Mouse (Mus musculus): Measurements from ENCODE around the gene Apoa4. TPM values are rescaled to one million over a fixed set of nuclear protein-coding genes. Genes with fewer than 3 reads are reported as not detected.

Apoa4 gene
- total RNA-seq, 2 experiments from 2014 or later: 0.17 TPM; not detected in 1

DNA sequence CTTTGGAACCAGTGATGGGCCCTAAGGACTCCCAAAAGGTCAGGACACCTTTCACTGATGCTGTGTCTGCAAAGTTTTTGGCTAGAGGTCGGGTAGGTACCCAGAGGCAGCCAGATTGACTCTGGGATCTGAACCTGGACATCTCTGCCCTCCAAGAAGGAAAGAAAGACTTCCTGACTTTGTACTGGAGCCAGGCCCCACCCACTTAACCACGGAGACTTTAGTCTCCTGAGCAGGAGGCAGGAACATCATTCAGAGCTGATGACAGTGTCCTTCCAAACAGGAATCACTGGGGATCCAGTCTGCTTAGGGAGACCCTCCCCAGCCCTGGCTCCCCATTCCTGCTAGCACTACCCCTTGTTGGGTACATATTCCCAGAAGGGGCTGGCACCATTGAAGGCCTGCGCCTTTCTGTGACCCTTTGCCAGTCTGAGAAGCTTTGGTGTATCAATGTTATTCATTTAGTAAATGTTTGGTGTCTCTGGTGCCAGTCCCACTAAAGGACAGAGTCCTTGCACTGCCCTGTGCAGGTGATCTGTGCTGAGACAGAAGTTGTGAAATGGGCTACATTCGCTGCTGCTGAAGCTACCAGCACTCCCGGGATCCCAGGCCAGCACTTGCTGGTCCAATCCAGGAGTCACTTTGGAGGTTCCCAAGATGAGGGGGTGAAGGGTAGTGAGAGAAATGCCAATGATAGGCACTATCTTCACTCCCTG is 15.4 kb upstream of the Apoa4 start:
- DNase-seq (ENCODE audit: low spot score in 2 of 2): no peak

DNA sequence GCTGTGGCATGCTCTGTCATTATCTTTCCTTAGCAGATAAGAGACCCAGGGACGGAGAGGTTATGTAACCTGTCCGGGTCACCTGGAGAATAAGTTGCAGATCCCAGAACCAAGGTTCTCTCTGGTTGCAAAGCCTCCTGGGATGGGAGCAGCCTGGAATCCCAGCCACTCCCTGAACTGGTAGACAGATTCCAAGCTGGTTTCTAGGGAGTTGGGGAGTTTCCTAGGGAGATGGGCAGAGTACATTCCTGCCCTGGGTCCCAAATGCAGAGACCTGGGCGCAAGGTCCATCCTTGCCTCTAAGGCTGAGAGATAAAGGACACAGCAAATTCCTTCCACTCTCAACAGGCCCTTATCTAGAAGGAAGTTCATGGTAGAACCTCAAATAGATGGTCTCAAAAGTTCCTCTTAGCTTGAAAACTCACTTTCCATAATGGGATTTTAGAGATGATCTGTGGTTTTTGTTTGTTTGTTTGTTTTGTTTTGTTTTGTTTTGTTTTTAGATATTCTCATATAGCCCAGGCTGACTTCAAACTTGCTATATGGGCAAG is 13.4 kb upstream of the Apoa4 start:
- no peak for DNase-seq (ENCODE audit: low spot score in 2 of 2)

- DNase-seq (ENCODE audit: low spot score in 2 of 2): no peak
Measured at GRCm38 (mm10) chr9:46228491-46228890, 12.0 kb upstream of the Apoa4 start, which contains the start of gene Apoa1. Gene Apoa1 (plus strand): TSS chr9:46228580.

DNA sequence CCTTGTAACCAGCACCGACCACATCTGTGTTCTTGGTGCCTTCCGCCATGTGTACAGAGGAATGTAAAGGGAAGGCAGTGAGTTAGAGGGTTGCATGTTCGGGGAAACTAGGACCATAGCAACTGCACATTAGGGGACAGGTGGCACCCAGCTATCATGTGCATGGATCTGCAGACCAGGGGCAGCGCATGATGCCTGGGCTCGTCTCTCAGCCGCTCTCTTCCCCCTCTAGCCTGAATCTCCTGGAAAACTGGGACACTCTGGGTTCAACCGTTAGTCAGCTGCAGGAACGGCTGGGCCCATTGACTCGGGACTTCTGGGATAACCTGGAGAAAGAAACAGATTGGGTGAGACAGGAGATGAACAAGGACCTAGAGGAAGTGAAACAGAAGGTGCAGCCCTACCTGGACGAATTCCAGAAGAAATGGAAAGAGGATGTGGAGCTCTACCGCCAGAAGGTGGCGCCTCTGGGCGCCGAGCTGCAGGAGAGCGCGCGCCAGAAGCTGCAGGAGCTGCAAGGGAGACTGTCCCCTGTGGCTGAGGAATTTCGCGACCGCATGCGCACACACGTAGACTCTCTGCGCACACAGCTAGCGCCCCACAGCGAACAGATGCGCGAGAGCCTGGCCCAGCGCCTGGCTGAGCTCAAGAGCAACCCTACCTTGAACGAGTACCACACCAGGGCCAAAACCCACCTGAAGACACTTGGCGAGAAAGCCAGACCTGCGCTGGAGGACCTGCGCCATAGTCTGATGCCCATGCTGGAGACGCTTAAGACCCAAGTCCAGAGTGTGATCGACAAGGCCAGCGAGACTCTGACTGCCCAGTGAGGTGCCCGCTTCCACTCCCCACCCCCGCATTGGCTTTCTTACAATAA is 10.7 kb upstream of the Apoa4 start:
- DNase-seq (ENCODE audit: low spot score in 2 of 2): peak; percentile 74 to 75

- DNase-seq (ENCODE audit: low spot score in 2 of 2): no peak
Measured at GRCm38 (mm10) chr9:46230450-46230975, 10.0 kb upstream of the Apoa4 start.

- no peak for DNase-seq (ENCODE audit: low spot score in 2 of 2)
Measured at GRCm38 (mm10) chr9:46235196-46235595, 5.3 kb upstream of the Apoa4 start.

- no peak for DNase-seq (ENCODE audit: low spot score in 2 of 2)
Measured at GRCm38 (mm10) chr9:46235596-46235648, 5.1 kb upstream of the Apoa4 start, which contains the start of gene Apoc3. Gene Apoc3 (minus strand): TSS chr9:46235636.

GRCm38 (mm10) chr9:46235649-46236048 is 4.8 kb upstream of the Apoa4 start:
- DNase-seq (ENCODE audit: low spot score in 2 of 2): no peak

DNA sequence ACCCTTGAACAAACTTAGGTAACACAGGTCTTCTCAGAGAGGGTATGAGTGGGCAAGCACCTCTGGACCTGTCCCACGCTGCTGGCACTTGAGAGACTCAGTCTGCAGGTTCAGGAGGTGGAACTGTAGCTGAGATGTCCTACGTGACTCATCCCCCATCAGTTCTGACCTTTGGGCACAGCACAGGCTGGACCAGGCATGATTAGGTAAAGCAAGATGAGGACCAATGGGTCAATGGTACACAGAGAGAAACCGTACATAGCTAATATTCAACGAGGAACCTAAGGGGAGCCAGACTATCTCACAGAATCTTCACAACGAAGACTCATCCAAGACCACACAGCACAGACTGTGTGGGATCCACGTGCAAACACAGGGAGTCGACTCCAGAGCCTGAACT is 1.6 kb upstream of the Apoa4 start:
- DNase-seq (ENCODE audit: low spot score in 2 of 2): no peak

- no peak for DNase-seq (ENCODE audit: low spot score in 2 of 2)
Measured at GRCm38 (mm10) chr9:46241818-46242217, 1.3 kb downstream of the Apoa4 start.

DNA sequence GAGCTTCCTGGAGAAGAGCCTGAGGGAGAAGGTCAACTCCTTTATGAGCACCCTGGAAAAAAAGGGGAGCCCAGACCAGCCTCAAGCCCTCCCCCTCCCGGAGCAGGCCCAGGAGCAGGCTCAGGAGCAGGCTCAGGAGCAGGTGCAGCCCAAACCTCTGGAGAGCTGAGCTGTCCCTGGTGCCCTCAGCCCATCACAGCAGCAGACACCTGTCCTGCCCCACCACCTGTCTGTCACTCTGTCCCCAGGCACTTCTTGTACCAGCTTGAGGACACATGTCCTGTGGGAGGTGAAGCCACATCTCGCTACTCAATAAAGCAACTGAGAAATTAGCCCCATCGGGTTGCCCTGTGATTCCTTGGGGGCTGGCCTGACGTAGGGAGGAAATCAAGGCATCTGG is 2.6 kb downstream of the Apoa4 start:
- no peak for DNase-seq (ENCODE audit: low spot score in 2 of 2)

DNA sequence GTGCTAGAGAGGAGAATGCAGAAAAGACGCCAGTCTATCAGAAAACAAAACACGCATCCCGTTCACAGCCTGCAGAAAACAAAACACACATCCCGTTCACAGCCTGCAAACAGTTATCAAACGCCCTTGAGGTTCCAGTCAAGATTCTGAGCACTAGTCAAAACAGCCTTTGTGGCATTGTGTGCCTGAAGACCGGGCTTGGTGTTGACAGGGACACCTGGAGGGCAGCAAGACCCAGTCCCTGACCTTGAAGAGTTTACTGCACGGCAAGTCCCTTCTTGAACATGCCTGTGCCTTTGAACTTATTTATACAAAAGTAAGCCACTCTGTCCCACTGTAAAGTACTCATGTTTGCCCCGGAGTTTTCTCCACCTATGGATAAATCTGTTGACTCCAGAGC is 3.1 kb downstream of the Apoa4 start:
- DNase-seq (ENCODE audit: low spot score in 2 of 2): no peak

DNA sequence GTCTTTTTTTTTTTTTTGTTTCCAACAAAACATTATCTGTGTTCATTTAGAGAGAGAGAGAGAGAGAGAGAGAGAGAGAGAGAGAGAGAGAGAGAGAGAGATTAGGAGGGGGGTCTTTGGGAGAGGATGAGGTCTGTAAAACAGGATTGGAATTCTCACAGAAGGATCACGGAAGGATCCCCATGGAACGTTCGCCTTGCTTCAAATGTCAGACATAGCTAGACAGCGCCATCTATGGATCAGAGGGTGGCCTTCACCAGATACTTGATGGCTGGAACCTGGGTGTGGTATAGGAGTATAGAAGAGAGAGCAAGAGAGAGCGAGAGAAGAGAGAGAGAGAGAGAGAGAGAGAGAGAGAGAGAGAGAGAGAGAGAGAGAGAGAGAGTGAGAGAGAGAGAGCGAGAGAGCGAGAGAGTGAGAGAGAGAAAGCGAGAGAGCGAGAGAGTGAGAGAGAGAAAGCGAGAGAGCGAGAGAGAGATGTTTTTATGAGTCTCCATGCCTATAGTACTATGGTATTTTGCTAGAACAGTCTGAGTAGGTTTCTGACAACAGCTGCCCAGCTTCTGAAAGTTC is 6.3 kb downstream of the Apoa4 start:
- peak; percentile 55 to 62 for DNase-seq (ENCODE audit: low spot score in 2 of 2)

- no peak for DNase-seq (ENCODE audit: low spot score in 2 of 2)
Measured at GRCm38 (mm10) chr9:46256177-46256576, 15.7 kb downstream of the Apoa4 start.

DNA sequence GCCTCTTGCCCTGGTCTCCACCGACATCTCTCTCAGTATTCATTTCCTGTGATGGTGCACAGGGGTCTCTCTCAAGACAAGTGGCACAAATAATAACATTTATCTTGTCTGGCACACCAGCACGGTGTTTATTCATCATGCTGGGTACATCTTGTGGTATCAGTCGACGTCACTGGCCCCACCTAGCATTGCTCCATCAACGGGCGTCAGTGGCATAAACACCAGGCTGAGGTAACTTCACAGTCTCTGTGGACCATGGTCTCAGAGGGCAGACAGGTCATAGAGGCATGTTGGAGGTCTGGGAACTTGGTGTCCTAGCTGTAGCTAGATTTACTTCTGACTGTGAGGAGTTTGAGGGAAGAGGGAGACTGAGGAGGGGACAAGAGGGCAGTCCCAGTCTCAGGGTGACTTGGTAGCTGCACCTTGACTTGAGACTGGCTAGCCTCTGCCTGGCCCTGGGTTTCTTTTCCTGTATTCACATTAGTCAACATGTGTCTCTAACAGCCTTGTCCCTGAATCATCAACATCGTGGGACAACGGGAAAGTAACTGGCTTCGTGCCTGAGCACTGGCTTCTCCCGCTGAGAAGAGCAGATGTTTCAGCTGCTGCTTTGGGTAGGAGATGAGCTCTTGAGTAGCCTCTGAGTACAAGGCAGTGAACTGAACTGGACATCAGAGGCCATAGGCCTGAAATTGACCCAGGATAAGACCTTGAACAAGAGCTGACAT is 16.3 kb downstream of the Apoa4 start:
- no peak for DNase-seq (ENCODE audit: low spot score in 2 of 2)

- DNase-seq (ENCODE audit: low spot score in 2 of 2): no peak
Measured at GRCm38 (mm10) chr9:46257546-46257945, 17.1 kb downstream of the Apoa4 start.

DNA sequence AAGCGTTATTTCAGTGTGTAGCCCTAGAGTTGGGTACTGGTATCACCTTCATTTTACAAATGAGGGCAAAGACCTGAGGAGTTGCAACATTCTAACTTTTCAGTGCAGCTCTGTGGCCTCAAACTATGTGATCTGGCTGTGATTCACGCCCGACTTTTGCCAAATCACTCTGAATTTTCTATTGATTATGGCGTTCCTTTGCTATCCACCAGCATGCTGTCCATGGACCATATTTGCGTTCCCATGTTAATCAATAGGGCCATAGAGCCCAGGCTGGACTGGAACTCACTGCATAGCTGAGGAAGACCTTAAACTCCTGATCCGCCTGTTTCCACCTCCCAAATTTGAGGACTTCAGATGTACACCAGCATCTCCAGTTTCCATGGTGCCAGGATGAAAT is 18.6 kb downstream of the Apoa4 start:
- no peak for DNase-seq (ENCODE audit: low spot score in 2 of 2)

DNA sequence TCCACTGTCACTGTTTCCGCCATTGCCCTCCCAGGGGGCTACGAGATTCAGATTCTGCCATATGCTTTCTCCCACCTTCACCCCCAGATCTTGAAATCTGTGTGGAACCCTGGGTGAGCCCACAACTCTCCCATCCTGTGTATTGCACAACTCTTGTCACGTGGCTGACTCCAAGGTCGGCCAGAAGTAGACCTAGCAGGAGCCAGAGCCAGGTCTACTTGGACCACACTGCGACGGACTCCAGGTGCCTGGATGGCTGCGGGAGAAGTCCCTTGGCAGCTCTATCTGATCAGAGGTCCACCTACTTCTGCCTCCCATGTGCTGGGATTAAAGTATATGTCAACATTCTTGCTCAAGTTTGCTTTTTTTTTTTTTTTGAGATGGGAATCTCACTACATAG is 20.6 kb downstream of the Apoa4 start:
- DNase-seq (ENCODE audit: low spot score in 2 of 2): no peak

GRCm38 (mm10) chr9:46268343-46268873 is 27.9 kb downstream of the Apoa4 start, which contains the start of gene Apoa5:
Gene Apoa5 (plus strand): TSS chr9:46268633.
- DNase-seq (ENCODE audit: low spot score in 2 of 2): no peak

DNA sequence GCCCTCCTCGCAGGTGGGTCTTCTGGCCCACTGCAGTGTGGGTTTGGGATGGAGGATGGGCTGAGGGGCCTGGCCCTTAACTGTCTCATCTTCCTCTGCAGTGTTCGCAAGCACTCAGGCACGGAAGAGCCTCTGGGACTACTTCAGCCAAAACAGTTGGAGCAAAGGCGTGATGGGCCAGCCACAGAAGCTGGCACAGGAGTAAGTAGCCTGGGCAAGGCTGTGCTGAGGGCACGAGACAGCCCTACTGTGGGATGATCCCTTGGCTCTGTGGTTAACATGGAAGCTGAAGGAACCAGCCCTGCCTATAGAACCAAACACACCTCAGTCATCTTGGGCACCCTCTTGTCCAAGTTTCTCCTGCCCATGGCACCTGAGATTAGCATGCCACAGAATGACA is 28.6 kb downstream of the Apoa4 start:
- DNase-seq (ENCODE audit: low spot score in 2 of 2): no peak

DNA sequence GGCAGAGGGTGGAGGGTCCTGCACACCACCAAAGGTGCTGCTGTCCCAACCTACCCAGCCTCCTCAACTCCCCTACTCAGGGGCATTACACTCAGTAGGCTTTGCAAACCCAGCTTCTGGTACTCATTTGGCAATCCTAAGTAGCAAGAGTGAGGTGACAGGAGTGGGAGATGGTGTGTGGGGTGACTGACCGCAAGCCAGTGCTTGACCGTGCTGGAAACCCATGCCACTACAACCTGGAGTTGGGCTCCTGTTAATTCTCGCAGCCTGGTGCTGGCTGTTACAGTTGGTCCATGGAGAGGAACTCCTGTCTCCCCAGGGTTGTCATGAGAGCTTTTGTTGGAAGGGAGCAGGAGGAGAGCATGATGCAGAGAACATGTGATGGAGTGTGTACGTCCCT is 30.3 kb downstream of the Apoa4 start:
- no peak for DNase-seq (ENCODE audit: low spot score in 2 of 2)

All from adrenal gland, adult 18-20 months (tissue).